Mouse (Mus musculus) stomach, embryonic 14.5 days (tissue): ENCODE results near the gene Gzme. TPM values are rescaled to one million over a fixed set of nuclear protein-coding genes. Genes with fewer than 3 reads are reported as not detected.

Source experiments
- ATAC-seq: fragments of 200-750 bp; cut with Nextera tagmentation; 2 replicates; pipeline ENCODE4 v1.8.0; 2017; ENCODE audit warnings: low read depth, moderate TSS enrichment; ENCODE audit not compliant: insufficient number of reproducible peaks, insufficient read depth, low FRiP score
- H3K27ac ChIP-seq: fragments of 300-500 bp; sonication (generic); 2 replicates; pipeline ENCODE4 v1.5.1; 2014; ENCODE audit warnings: mild to moderate bottlenecking, low read length, moderate library complexity, mixed read lengths
- H3K27me3 ChIP-seq: fragments of 300-500 bp; sonication (generic); 2 replicates; pipeline ENCODE4 v1.6.1; 2014; ENCODE audit warnings: low read length, control low read depth, mixed read lengths; ENCODE audit not compliant: control insufficient read depth, insufficient read depth
- H3K36me3 ChIP-seq: fragments of 300-500 bp; sonication (generic); 2 replicates; pipeline ENCODE4 v1.6.1; 2014; ENCODE audit warnings: mild to moderate bottlenecking, control low read depth, low read length, moderate library complexity, mixed read lengths; ENCODE audit not compliant: control insufficient read depth, insufficient read depth
- H3K4me1 ChIP-seq: fragments of 300-500 bp; sonication (generic); 2 replicates; pipeline ENCODE4 v1.6.1; 2014; ENCODE audit warnings: low read length, control low read depth, mixed read lengths; ENCODE audit not compliant: control insufficient read depth, insufficient read depth
- H3K4me2 ChIP-seq: fragments of 300-500 bp; sonication (generic); replicated peaks from 2 replicates; pipeline ENCODE4 v1.6.1; 2014; ENCODE audit warnings: low read depth, low read length, control low read depth
- H3K4me3 ChIP-seq: fragments of 300-500 bp; sonication (generic); 2 replicates; pipeline ENCODE4 v1.5.1; 2014; ENCODE audit warnings: low read depth, low read length, control low read depth
- H3K9ac ChIP-seq: fragments of 300-500 bp; sonication (generic); replicated peaks from 2 replicates; pipeline ENCODE4 v1.6.1; 2014; ENCODE audit warnings: low read depth, mild to moderate bottlenecking, control low read depth, low read length, moderate library complexity, mixed read lengths
- H3K9me3 ChIP-seq: fragments of 300-500 bp; sonication (generic); 2 replicates; pipeline ENCODE4 v1.6.1; 2016; ENCODE audit warnings: low read depth, low read length, control low read depth; ENCODE audit not compliant: control insufficient read depth
- WGBS: fragments of 180-500 bp; shearing (Covaris S2); extraction: QIAGEN DNeasy Blood & Tissue Kit; methylation state at CpG from one replicate; pipeline ENCODE4 v1.1.7; 2014; 5-methylcytosine and 5-hydroxymethylcytosine counted together
- microRNA-seq: library from miRNA; unstranded; fragments of <30 nt; microRNA quantifications from one replicate; pipeline ENCODE4, GENCODE M21; 2016
- polyA plus RNA-seq: library from polyadenylated mRNA; unstranded; fragments of >200 nt; fragmentation: Nextera tagmentation; extraction: Ambion mirVana; gene quantifications from 2 replicates; pipeline ENCODE4 v1.2.1, GENCODE M21; 2014

The Gzme gene
- polyA plus RNA-seq, 1 experiment from 2014 or later: not detected

DNA sequence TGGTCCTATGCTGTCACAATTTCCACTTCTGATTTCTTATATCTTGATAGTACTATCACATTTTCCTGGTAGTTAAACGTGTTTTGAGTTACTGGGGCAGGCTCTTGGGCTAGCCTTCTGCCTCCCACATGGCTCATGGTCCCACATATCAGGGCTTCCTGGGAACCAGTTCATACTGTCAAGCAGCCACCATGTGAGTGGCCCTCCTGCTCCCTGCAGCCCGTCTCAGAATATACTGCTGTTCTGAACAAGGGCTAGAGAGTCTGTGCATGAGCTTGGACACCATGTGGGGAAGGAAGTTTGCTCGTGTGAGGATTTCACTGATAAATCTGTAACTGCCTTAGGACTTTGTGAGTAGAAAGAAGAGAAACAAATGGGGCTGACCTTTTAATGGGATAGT is 33.7 kb downstream of the Gzme start:
- no peak overlapping the region for H3K4me2 ChIP-seq
- no peaks in the 10 kb centered on the region for H3K27me3 ChIP-seq
- H3K4me1 ChIP-seq: no peaks in the 10 kb centered on the region
- H3K9ac ChIP-seq: no peak overlapping the region
- no peak for ATAC-seq
- H3K9me3 ChIP-seq: no peaks in the 10 kb centered on the region
- no peaks in the 10 kb centered on the region for H3K36me3 ChIP-seq
- 73% methylated on average over 3 of the region's 3 CpGs for WGBS
- H3K4me3 ChIP-seq: no peak overlapping the region
- H3K27ac ChIP-seq: no peak overlapping the region

DNA sequence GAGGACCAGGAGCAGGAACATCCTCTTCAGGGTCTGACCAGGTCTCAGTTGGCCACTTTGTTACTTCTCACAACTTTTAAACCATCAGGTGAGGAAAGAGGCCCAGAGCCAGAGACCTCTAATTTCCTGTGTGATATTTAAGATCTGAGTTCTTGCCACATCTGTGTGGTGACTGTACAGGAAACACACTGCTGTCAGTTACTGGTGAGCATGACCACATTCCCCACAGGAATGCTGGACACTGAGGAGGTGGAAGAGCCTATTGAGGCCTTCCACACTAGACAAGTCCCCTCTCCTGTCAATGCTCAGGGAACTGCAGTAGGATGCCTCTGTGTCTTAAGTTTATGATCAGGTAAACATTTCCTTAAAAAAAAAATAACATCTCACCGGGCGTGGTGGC is 35.3 kb downstream of the Gzme start, which contains the start of gene Mcpt8:
TSS of gene Mcpt8 (minus strand) at position 107 of the 400 bp plus-strand sequence.
- Histone ChIP-seq H3K27me3 (no peaks in the 10 kb centered on the region), H3K27ac (no peak within 1 kb of the TSS), H3K4me3 (no peak within 1 kb of the TSS), H3K36me3 (no peaks in the 10 kb centered on the region), H3K4me2 (no peak within 1 kb of the TSS), H3K4me1 (no peaks in the 10 kb centered on the region), H3K9me3 (no peaks in the 10 kb centered on the region), H3K9ac (no peak within 1 kb of the TSS)
- ATAC-seq: no peak
- WGBS: 89% methylated on average over 2 of the region's 2 CpGs

GRCm38 (mm10) chr14:56082016-56082415 is 38.4 kb downstream of the Gzme start:
- Histone ChIP-seq H3K4me2 (no peak overlapping the region), H3K9me3 (no peaks in the 10 kb centered on the region), H3K27ac (no peak overlapping the region), H3K4me3 (no peak overlapping the region), H3K36me3 (no peaks in the 10 kb centered on the region), H3K27me3 (no peaks in the 10 kb centered on the region), H3K4me1 (no peaks in the 10 kb centered on the region), H3K9ac (no peak overlapping the region)
- WGBS: 86% methylated on average over 4 of the region's 4 CpGs
- ATAC-seq: no peak

Small RNAs within 50 kb of the gene (microRNA-seq; reads per million reads assigned to microRNA genes)
- gene Mir6949: not detected

Other genes with a start within 250 kb of the Gzme start
- gene Cbln3, start 236.2 kb downstream of the Gzme start, polyA plus RNA-seq: 0.36 and 0.45 TPM in 2 replicates
- 10.4 TPM in 2 replicates for gene Khnyn, start 235.7 kb downstream of the Gzme start, polyA plus RNA-seq
- 64.4 and 71.5 TPM in 2 replicates for gene Sdr39u1, start 220.3 kb downstream of the Gzme start, polyA plus RNA-seq
- 2.6 and 3.4 TPM in 2 replicates for gene Cma1, start 175.9 kb downstream of the Gzme start, polyA plus RNA-seq
- not detected in 2 replicates for gene Cma2, start 169.6 kb downstream of the Gzme start, polyA plus RNA-seq
- gene Mcpt1, start 102.7 kb downstream of the Gzme start, polyA plus RNA-seq: 0.58 and 0.86 TPM in 2 replicates
- gene Mcpt9, start 90.1 kb downstream of the Gzme start, polyA plus RNA-seq: not detected in 2 replicates
- 0.64 and 1.0 TPM in 2 replicates for gene Mcpt2, start 78.6 kb downstream of the Gzme start, polyA plus RNA-seq
- gene Mcpt4, start 58.3 kb downstream of the Gzme start, polyA plus RNA-seq: 0.52 and 1.2 TPM in 2 replicates
- gene Mcpt8, start 35.4 kb downstream of the Gzme start, polyA plus RNA-seq: 1.0 and 1.5 TPM in 2 replicates
- gene Ctsg, start 18.1 kb downstream of the Gzme start, polyA plus RNA-seq: 0.43 and 0.51 TPM in 2 replicates
- gene Gzmd, start 12.0 kb upstream of the Gzme start, polyA plus RNA-seq: not detected in 2 replicates
- not detected in 2 replicates for gene Gzmg, start 39.0 kb upstream of the Gzme start, polyA plus RNA-seq
- gene Gzmn, start 54.0 kb upstream of the Gzme start, polyA plus RNA-seq: not detected in 2 replicates
- gene Gzmf, start 90.8 kb upstream of the Gzme start, polyA plus RNA-seq: not detected in 2 replicates
- gene Gzmc, start 114.0 kb upstream of the Gzme start, polyA plus RNA-seq: not detected in 2 replicates
- 0.41 and 1.0 TPM in 2 replicates for gene Gzmb, start 141.6 kb upstream of the Gzme start, polyA plus RNA-seq
- gene Atp12a, start 244.4 kb upstream of the Gzme start, polyA plus RNA-seq: 0.17 and 0.22 TPM in 2 replicates